Mouse (Mus musculus): ENCODE results near the gene Rras.
A peak's percentile ranks its signal among the peaks of the same experiment; 100 is the strongest.

The Rras gene

DNA sequence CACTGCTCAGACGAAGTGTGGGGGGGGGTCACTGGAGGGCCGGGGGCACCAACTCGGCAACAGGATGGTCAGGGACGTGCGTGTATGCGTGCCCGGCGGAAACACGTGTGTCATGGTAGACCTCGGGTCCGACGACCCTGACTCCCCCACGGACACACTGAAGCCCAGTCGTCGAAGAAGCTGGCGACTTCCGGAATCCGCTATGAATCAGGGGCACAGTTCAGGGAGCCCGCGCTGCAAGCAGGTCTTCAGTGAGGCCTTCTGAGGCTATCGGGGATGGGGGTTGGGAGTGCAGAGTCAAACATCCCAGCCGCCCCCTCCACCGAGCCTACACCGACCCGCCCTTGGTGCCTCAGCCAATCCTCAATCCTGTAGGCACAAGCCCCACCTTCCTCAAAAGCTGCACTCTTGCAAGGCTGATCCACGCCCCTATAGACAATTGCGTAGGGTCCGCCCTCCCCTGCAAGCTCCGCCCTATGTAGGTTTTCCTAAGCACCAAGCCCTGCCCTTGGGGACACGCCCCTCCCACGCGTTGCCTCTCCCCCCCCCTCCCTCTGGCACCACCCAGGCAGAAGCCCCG lies 36.3 kb downstream of the Rras start:
- DNase-seq: peak; percentile 91 to 94

DNA sequence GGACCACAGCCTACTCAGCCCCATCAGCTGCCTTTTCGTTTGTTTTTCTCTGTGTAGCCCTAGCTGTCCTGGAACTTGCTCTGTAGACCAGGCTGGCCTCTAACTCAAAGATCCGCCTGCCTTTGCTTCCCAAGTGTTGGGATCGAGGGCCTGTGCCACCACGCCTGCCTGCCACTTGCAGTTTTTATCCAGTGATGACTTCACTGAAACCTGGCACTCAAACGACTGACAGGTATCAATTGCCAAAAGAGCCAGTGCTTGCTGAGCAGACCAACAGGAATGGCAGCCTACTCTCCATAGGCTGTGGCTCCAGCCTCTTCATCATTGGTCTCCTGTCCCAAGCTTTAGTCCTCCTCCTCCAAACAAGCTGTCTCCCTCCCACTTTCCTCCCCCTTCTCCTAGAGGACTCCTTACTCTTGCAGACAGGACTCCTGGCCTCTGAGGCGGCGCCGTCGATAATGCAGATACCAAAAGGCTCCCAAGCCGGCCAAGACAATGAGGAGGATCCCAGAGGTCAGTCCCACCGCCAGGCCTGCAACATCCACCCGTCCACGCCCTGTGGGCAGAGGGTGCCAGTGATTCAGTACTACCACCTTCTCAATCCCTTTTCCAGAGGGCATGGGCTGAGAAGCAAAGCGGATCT lies 38.7 kb downstream of the Rras start:
- no peak for DNase-seq

DNA sequence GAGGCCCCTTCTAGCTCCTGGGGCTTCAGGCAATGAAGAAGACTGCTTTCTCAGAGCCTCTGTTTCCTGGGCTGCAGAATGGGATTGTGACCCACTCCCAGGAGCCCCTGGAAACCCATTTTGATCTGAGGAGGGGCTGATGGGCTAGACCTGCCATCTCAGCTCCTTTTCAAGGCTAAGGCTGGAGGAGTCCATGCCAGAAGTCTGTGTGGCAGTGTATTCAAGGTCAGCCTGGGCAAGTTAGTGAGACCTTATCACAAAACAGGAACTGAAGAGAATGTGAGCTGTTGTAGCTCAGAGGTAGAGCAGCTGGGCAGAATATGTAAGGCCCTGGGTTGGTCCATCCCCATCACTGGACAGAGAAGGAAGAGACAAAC lies 39.2 kb downstream of the Rras start:
- no peak for DNase-seq

DNA sequence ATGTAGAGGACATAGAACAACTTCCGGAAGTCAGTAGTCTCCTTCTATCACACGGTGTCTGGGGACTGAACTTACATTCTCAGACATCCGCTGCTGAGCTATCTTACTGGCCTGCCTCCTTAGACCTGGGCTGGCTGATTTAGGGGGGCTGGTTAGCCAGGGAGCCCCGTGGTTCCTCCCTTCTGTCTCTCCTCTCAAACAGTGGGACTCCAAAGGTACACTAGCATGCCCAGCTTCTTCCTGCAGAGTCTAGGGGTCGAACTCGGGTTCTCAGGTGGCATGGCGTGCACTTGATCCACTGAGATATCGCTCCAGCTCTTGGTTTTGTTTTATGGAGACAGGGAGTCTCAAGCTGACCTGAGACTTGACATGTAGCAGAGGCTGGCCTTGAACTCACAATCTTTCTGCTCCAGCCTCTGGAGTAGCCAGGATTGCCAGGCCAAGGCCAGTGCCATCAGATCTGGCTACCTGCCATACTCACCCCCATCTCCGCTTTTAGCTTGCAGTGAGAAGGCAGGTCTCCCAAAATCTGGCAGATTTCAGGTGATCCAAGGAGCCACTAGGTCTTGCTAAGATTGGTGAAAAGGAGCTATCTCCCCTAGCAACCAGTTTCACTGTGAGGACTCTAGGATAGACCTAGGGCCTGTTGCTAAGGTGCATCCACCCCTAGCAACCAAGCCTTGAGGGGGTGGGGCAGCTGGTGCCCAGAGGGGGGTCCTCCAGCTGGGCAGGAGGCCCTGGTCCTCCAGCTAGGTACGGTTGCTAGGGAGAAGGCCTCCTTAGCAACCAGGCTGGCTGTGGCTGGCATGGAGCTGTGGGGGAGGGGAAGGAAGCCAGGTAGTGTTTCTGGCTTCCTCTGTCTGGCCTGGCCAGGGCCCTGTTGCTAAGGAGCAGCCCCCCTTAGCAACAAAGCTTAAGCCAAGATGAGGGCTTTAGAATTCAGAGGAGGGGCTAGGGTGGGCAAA lies 41.1 kb downstream of the Rras start:
- DNase-seq: no peak

DNA sequence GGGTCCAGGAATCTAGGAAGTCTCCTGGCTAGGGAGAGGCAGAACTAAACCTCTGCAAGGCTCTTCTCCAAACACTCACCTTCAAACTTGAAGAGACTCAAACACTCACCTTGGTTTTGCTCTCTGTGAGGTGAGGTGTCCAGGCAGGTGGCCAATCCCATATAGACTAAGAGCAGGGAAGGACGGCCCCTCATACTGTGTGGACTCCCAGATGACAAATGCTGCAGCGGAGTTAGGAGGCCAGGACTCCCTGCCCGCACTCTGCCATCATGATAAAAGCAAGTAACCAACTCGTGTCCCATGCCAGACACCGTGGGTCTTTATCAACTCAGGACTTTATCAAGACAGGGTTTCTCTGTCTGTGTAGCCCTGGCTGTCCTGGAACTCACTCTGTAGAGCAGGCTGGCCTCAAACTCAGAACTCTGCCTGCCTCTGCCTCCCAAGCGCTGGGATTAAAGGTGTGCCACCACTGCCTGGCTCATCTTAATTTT lies 42.9 kb downstream of the Rras start:
- DNase-seq: no peak

DNA sequence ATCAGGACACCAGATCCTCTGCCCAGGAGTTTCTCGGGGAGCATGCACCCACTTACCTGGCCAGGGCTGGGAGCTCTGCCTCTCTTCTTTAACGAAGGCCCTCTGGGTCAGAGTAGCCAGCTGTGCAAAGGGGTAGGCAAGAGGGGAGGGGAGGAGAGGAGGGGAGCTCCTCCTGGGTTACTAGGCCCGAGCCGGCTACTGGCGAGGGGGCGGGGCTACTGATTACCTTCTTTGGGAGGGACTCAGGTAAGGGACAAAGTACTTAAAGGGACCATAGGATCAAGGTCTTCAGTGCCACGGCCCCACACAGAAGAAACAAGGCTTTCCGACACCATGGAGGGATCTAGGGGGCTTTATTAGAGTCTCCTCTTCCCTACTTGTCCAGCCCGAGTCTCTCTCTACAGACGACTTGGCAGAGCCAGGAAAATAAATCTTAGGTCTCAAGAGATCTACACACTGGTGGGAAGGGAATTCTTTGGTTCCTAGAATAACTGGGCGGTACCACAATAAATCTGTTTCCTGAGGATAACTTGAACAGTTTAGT lies 43.8 kb downstream of the Rras start:
- DNase-seq: no peak

DNA sequence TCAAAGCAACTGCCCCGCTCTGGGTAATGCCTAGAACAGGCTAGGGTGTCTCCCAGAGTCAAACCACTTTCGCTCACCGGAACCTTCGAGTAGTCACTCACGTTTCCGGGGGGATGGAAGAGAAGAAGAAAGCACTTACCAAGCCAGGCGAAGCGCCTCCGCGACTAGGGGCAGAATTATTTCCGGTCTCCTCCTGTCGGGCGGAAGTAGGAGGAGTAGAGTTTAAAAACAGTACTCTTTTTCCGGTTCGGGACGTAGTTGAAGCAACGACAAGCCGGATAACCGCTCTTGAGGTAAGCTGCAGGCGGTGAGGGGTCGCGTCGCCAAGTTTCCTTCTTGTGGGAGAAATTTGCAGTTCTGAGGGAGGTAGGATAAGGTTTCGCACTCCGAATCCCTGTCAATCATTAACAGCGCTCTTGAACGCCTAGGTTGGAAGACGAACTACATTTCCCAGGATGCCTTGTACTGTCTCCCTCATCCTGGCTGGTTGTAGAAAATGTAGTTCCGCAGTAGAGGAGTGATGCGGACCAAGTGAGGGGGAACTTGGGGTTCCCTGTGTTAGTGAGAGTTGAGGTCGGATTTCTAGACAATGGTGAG lies 44.6 kb downstream of the Rras start, which contains the start of the genes Nosip and Prrg2:
Gene Nosip (plus strand): TSS at position 191 of the 597 bp plus-strand sequence.
Gene Prrg2 (minus strand): TSS at position 439 of the 597 bp plus-strand sequence.
- peak; percentile 85 to 91 for DNase-seq

DNA sequence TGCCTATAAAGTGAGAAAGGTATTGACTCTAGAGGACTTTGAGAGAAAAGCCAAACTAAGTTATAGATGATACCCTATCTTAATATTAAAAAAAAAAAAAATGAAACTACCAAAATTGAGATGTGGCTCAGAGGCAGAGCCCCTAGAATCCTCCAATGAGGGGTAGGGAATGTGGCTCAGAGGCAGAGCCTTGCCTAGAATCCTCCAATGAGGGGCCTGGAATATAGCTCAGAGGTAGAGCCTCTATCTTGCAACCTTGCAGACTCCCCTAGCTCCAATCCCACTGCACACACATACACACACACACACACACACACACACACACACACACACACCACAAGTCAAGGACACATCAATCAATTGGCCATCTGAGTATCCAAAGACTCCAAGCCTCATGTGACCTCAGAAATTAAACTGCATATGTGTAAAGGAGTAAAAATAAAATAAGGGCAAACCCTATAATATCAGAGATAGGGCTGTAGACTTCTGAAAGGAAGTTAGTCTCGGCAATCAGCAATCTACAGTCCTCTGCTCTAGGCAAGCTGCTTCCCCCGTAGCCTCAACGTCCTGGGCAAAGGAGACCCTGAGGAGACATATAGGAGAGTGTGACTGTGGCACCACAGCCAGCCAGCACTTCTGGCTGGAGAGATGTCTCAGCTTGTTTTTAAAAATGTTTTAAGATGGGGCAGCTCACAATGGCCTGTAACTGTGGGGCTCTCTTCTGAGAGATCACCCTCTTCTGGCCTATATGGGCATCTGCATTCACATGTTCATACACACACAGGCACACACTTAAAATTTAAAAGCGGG lies 49.6 kb downstream of the Rras start:
- no peak for DNase-seq

DNA sequence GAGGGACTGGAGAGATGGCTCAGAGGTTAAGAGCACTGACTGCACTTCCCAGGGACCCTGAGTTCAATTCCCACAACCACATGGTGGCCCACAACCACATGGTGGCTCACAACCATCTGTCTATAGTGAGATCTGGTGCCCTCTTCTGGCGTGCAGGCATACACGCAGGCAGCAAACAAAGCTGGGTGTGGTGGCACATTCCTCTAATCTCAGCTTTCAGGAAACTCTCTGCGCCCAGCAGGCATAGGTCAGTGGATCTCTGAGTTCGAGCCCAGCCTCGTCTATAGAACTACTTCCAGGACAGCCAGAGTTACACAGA lies 50.2 kb downstream of the Rras start:
- peak in 1 of 2 experiments; percentile 49 for DNase-seq

DNA sequence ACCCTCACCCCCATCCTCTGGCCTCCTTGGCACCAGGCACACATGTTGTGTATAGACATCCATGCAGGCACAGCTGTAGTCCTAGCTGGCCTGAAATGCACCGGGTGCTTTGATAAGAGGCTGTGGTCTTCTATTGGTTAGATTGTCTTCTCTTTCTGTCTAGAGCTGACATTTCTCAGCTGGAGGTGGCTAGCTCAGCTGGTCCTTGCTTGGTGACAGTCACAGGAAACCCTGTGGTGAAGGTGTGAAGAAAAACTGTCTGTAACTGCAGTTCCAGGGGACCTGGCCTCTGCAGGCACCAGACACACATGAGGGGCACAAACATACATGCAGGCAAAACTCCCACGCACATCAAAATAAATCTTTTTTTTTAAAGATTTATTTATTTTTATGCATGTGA lies 51.9 kb downstream of the Rras start:
- DNase-seq: no peak
